Mouse (Mus musculus) kidney, postnatal 4 days (tissue): Measurements from ENCODE around the gene Tubgcp2.
A peak's percentile ranks its signal among the peaks of the same experiment; 100 is the strongest.

Experiments used
- DNase-seq, 2 experiments: peaks; one replicate each; pipeline ENCODE4 v3.0.0; 2021; ENCODE audit warnings: mixed read lengths in 2 of 2

Tubgcp2 gene

DNA sequence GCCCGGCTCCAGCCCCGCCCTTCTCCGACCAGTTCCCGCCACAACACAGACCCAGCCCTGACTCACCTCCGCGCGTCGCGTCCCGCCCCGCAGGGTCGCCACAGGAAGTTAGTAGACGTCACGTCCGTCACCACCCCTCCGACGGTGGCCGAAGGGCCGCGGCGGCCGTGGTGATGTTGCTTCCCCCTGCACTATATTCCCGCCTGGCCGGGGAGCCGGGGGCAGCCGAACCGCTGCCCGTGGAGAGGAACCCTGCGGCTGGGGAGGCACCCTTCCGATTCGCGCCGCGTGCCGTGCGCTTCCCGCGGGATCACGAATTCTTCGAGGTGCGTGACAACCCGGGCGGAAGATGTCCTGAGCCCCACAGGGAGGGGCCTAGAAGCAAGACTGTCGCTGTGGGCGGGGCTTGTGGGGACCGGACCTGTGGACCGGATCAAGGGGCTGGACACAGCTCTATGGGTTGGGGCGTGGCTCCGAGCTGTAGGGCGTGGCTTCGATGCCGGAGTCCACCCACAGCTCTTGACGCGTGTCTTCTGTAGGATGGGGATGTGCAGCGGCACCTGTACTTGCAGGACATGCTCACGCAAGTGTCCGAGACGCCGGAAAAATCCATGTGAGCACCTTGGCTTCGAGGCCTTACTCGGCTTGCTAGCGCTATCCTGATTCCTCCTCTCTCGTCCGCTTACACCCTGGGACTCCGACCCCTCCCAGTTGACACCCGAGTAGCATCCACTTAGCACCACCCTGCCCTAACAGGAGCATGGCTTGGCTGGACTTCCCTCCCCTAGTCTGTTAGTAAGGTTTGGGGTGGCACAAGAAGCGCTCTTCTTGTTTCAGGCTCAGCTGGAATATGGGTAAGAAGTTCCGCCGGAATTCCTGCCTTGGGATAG, at the start of gene Tubgcp2, which contains the start of gene Zfp511:
Tubgcp2 (minus strand) TSS at position 389 of the 890 bp plus-strand sequence.
Zfp511 (plus strand) TSS at position 111 of the 890 bp plus-strand sequence.
- DNase-seq, result peak; percentile 99

DNA sequence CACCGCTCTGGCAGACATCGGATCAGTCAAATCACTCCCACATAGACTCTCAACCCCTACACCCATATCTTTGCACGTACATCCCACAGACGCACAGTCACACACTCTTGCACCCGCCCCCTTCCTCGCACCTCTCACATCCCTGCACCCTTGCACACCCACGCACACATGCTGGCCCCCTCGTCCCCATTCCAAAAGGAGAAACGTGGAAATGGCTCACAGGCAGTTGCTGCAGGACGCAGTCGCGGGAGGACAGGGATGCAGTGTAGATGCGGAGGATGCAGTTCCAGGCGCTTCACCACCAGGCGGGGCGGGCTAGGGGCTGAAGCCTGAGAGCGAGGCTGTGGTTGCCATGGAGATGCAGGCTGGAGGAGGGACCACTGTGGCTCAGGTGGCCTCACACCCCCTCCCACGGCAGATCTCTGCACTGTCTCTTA, 45.8 kb upstream of the Tubgcp2 start, which contains the start of gene Caly:
Caly (minus strand) TSS at position 307 of the 437 bp plus-strand sequence.
- DNase-seq, result peak; percentile 74 to 82

DNA sequence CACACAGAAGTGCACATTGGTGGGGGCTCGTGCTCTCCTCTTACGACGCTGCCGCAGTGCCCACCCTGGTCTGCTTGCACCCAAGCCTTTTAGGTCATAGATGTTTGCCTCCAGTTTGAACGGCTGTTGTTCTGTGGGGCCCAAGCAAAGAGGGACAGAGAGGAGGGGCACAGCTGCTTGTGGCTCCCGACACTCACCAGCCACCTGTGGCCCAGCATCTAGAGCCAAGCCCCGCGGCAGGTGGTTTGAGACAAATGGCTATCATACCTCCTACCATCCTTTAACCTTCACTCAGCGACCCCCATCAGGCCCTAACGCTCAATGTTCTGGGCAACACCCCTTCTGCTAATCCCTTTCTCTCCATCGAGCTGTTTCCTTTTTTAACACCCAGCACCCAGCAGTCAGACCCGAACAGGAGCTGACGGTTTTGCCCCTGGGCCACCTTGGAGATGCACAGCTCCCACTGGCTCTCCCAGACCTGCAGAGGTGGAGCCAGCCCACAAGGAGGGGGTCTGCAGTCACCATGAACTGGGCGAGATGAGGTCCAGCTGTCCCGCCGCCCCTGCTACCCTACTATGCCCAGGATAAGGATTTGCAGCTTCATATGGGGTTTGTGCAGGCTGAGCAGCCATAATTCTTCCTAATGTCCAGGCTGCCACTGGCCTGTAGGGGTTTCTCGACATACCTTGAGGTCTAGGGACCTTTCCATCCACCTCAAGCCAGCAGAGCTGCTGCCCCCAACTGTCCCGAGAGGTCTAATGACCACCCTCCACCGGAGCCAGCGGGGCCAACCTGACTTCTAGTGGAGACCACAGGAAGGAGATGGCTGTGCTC, 45.2 kb upstream of the Tubgcp2 start:
- no peak for DNase-seq

DNA sequence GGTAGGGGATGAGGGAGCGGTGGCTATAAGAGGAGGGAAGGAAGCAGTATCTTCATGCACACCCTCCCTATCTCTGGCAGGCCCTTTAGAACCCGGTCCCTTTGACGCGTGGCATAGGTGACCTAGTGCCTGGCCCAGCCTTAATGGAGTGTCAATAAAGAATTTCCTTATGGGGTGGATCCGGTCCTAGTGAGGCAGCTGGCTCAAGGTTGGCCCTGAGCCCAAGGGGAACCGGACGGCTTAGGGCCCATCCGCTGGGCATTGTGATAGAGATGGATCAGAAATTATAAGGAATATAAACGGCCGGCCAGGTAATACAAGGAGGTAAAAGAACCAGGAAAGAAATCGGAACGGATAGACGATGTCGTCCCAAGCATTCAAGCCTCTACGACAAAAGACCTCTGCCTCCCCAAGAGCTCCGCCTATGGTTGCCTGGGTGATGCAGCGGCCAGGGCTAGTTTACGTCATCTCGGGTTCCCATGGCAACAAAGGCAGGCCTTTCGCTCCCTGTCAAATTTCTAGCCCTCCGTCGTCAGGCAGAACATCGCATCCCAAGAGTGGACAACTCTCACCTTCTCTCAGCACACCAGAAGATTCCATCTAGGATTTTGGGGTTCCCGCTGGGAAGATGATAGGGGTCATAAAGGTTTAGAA, 44.2 kb upstream of the Tubgcp2 start:
- peak; percentile 75 to 82 for DNase-seq

DNA sequence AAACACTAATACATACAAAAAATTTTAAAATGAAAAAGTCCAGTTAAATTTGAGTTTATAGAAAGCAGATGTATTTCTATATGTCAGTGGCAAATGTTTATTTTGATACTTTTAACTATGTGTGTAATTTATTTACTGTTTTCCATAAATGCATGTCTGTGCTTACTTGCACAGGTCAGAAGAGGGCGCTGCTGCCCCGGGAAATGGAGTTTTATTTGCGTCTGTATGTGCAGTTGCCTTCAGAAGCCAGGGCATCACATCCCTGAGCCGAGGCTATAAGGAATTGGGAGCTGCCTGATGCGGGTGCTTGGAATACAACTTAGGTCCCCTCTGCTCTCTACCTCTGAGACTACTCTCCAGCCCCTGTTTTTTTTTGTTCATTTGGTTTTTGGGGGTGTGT, 42.2 kb upstream of the Tubgcp2 start:
- DNase-seq, result peak; percentile 80 to 83

DNA sequence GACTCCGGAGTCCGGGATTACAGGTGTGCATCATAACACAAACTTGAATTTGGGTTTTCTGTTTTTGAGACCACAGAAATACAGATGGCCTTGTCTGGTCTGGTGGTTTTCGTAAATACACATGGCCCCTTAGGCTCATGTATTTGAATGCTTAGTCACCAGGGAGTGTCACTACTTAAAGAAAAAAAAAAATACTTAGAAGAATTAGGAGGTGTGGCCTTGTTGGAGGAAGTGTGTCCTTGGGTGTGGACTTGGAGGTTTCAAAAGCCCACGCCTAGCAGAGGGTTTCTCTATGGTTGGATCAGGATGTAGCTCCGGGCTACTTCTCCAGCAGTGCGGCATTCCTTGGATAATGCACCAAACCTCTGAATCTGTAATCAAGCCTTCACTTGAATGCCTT, 41.2 kb upstream of the Tubgcp2 start:
- DNase-seq, result no peak

DNA sequence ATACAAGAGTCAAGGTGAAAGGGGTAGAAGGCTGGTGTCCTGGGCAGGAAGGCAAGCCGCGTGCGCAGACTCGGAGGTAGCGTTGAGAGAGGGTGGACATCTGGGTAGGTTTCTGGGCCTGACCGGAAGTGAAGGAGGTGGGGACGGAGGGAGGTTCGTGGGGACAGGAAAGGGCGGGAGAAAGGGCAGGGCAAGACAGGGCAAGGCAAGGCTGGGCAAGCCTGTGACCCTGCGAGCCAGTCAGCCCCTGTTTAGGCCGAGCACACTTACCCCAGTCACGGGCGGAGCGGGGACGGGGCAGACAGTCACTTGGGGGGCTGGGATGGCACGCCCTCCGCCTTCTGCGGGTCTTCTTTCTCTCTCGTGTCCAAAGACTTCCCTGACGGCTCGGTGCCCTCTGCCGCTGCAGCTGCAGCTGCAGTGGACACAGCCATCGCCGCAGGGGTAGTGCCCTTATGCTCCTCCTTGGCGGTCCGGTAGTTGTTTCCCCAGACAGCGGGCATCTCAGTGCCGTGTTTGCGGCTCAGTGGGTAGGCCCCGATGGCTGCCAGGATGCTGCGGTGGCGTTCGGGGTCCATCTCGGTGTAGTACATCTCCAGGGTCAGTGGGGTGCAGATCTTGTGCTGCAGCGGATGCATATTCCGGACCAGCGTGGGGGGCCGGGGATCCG, 33.7 kb upstream of the Tubgcp2 start:
- DNase-seq, result peak; percentile 12 to 28

DNA sequence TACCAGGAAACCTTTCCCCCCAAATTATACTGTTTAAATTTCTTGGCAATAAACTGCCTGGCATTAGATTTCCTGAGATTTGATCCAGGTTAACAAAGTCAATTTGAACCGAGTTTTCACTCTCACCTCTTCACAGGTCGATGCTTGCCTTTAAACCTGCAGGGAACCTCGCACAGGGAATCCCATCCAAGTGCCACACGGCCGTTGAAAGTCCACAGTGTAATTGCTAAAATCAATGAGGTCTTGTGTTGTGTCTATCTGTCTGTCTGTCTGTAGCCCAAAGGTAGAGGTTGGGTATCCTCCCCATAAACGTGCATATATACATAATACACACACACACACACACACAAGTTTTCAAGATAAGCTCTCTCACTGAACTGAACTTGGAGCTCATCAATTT, 30.9 kb upstream of the Tubgcp2 start:
- DNase-seq, result no peak

DNA sequence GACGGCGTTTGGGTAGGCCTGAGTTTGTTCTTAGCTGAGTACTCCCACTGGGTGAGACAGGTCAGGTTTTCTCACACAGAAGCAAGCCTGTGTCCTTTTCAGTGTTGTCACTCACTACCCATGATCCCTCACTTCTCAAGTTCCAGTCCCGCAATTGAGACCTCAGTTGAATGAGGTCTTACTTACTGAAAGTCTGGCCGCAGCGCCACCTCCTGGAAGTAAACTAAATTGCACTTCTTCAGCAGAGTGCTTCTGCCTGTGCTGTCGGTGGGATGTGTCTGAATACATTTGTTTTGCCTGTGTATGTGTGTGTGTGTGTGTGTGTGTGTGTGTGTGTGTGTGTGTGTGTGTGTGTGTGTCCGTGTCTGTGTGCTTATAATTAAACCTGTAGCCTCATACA, 26.6 kb upstream of the Tubgcp2 start:
- peak; percentile 83 to 86 for DNase-seq

DNA sequence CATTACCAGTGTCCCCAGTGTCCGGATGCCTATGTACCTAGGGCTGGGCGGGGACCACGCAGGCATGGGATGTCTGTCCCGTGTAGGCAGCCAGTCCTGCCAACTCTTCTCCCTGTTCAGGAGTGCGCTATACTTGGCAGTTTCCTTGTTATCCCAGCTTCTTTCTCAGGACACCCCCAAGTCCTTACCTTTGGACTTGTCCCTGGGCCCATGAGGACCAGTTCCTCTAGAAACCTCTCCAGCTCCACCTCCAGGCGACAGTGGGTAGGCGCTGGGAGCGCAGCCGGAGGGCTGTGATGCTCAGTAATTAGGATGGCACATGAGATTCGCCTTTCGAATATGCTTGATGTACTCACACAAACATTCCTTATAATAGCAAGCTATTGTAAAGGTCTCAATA, 25.8 kb upstream of the Tubgcp2 start:
- DNase-seq, result peak; percentile 56 to 69

DNA sequence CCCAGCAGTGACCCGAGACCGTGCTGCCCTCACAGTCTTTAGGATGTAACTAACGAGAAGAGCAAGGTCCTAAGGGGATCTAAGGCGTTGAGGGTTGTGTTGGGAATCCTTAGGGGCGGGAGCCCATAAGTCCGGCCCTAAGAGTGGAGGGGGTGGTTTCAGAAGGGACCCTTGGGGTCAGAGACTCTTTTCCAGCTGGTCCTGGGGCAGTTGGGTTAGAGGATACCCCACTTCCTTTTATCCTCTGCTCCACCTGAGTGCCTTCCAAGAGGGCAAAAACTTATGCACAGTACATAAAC, 25.3 kb upstream of the Tubgcp2 start:
- no peak for DNase-seq

DNA sequence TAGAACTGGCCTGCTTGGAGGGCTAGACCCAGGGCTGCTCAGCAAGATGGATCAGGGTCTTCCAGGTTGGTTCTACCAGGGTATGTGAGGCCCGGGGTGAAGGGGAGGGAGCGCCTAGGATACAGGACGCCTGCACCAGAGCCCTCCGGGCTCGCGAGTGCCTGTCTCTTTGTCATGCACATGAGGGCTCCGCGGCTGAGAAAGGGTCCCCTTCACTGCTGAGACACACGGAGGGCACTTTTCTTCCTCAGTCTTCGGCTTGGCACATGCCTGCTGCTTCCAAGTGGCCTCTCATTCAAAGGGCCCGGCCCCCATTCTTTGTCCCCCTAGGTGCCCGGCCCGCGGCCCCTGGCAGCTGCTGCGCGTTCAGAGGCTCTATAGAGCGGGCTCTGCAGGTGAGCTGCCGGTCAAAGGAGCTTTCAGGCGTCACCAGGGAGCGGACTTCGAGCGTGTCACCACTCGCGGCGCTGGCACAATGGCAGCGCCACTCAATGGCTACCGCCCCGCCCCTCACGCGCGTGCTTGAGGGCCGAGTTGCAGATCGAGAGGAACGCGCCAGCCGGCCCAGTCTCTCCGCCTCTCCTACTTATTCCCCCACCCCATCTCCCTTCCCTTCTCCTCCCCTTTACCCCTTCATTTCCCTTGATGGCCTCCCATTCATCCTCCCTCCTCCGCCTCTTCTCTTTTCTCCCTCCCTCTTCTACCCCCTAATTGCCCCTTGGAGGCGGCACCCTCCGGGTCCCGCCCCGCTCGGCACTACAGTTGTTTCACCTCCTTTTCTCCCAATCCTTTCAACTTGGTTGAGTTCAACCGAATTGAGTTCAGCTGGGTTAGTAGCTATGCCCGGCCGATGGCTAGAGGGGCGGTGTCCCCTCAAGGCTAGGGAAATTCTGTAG, 24.7 kb upstream of the Tubgcp2 start:
- peak; percentile 52 to 70 for DNase-seq

DNA sequence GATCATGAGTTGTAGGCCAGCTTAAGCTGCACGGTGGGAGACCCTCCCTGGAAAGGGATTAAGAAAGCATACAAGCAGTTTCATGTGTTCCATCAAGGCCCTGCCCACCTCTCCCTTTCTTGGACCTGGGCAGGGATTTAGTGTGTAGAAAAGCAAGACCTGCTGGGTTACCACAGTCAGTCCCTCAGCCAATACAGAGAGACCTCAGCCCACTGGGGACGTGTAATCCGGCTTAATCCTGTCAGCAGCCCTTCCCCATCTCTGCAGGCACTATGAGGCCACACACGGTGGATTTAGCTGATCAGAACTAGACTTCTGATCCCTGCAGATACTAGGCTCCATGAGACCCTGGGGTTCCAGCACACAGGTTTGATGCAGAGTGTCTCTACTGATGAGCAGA, 23.1 kb upstream of the Tubgcp2 start:
- no peak for DNase-seq

DNA sequence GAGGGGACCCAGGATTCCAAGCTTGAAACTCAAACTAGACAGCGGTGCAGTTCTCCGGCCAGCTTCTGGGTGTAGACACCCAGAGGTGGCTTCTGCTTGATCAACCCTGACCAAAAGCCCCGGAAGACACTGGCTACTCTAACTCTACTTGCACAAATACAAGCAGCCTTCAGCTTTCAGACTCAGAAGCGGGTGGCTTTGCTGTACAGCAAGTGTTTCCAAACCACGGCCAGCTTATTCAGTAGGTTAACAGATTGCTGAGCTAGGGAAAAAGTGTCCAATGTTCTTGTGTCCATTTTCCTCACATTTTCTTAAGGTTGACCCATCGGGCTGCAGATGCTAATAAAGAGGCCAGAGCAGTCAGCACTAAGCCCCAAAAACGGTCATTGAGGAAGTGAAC, 22.1 kb upstream of the Tubgcp2 start:
- peak in 1 of 2 experiments; percentile 12 for DNase-seq

DNA sequence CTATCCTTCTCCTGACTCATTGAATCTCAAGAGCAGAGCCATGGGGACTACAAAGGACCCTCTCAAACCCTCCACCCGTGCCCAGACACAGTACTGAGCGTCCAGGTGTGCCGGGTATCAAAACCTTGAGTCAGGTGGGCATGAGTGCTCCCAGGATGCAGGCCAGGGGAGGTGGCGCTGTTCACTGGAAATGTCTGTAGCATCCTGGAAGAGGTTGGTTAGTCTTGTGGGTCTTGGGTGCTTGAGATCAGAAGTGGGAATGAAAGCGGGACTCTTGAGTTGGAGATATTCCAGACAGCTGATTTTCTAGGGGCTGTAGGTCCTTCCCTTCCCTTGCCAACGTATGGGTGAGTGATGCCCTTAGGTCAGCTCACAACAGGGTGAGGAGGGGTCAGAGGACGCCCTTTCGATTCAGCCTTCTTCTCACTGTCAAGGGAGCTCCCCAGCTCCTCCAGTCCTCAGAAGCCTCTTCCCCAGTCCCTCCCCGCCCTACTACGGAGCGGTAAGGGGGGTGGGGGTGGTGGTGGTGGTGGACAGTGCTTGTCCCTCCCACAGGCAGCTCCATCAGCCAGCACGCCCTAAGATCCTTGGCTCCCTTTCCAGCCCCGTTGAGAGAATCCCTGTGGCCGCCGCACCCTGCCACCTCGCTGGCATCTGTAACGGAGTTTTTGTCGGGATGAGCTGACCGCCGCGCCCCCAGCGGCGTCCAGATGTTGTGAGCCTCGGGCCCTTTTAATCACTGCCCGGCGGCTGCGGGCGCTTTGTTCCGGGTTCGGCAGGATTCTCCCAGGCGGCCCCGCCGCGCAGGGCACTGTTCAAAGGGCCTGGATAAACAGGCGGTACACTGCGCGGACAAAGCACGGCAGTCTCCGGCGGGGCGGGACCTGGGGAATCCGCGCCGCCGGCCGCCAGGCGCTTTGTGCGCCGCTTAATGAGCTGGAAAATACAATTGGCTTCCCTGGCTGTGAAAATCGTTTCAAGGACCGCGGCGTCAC, 21.2 kb upstream of the Tubgcp2 start:
- peak; percentile 56 to 73 for DNase-seq

DNA sequence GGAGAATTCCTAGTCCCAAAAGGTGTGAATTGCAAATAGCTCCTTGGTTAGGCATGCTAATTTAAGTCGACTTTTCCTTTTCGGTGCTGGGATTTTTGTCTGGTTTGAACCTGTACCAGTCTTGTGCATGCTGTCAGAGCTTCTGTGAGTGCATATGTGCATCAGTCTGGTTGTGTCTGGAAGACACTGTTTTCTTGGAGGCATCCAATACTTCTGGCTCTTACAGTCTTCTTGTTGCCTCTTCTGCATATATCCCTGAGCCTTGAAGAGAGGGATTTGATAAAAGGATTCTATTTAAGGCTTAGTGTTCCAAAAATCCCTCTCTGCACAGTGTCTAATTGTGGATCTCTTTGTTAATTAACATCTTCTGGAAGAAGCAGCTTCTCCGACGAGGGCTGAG, 17.7 kb upstream of the Tubgcp2 start:
- no peak for DNase-seq

DNA sequence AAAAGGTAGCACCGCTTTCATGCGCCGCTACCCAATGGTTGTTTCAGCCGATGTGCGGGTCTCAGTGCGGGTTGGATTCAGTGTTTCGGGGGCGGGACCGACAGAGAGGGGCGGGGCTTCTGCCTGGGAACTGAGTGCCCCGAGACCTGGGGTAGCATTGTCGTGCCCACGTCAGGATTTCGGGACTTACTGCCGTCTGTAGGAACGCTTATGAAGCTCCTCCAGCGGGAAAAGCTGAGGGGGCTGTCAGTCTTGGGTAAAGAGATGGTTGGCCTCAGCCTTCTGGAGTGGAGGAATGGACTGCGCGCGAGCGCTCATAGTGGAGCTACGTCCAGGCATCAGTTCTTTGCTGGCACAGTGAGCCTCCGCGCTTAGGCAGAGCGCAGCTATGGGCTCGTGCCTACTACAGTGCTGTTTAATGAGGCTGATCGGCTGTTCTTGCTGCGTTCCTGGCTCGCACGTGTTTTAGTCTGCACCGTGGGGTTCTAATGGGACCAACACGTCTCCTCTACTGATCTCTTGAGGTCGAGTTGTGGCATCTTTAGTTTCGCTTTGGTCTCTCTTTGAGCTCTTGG, 12.7 kb upstream of the Tubgcp2 start:
- peak; percentile 51 to 62 for DNase-seq

DNA sequence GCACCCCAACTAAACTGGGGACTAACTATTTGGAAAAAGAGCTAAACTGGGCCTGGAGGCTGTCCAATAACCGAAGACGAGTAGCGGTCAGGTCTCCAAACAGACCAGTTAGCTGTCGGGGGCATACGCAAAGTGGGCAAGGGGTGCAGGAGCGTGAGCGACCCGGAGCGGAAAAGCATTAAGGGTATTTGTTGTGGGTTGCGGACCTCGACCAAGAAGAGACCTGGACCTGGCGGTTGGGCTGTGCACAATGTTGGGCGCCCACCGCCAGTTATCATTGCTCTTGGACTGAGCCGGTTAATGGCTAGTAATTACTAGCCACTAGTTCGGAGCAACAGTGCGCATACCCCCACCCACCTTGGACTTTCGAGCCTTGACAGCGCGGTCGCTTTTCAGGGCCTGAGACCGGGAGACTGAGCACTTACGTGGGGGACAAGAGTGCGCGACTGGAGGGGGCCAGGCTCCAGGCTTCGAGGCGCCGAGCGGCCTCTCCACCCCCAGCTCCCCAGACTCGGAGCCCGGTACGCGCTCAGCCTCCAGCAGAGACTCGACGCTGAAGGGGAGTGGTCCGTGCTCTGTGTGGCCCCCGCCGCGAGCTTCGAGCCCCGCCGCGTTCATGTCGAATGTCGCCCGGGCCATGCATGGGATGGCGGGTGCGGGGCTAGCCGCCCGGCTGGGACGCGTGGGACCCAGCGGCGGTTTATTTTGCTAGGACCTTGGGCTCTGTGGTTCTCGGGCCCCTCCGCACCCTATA, 12.1 kb upstream of the Tubgcp2 start, which contains the start of gene Msx3:
Msx3 (minus strand) TSS at position 729 of the 754 bp plus-strand sequence.
- peak; percentile 8 to 31 for DNase-seq

DNA sequence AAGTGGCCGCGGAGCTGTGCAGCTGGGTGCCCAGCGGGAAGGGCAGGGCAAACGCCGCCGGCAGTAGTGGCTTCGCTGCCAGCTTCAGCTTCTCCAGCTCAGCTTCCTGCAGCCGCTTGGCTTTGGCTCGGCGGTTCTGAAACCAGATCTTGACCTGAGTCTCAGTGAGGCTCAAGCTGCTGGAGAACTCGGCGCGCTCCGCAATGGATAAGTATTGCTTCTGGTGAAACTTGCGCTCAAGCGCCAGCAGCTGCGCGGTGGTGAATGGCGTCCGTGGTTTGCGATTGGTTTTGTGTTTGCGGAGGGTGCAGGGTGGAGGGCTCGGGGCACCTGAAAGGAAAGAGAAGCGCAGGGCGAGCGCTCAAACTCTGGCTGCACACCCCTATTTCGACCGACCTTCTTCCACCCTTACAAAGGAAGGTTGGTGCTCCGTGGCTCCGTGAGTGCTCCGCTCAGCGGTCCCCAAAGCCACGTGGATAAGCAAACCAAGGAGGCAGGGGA, 11.4 kb upstream of the Tubgcp2 start:
- peak; percentile 31 to 50 for DNase-seq
